Mouse (Mus musculus) kidney, adult 2 months (tissue): Measurements from ENCODE around the gene Gipc3. TPM values are rescaled to one million over a fixed set of nuclear protein-coding genes. Genes with fewer than 3 reads are reported as not detected.

Experiments used
- DNase-seq: peaks from one replicate; pipeline ENCODE4 v3.0.0; 2021
- H3K27ac ChIP-seq: fragments of 200-500 bp; 2 replicates; pipeline ENCODE4 v1.5.1; 2012; ENCODE audit warnings: low read depth, low read length, control low read depth, inconsistent platforms; ENCODE audit not compliant: insufficient read depth
- H3K27me3 ChIP-seq: fragments of 200-500 bp; replicated peaks from 2 replicates; pipeline ENCODE4 v1.6.1; 2012; ENCODE audit warnings: mild to moderate bottlenecking, moderate library complexity, low read length, inconsistent platforms; ENCODE audit not compliant: control insufficient read depth, insufficient read depth
- H3K36me3 ChIP-seq: fragments of 200-500 bp; 2 replicates; pipeline ENCODE4 v1.6.1; 2012; ENCODE audit warnings: mild to moderate bottlenecking, moderate library complexity, low read length, inconsistent platforms; ENCODE audit not compliant: control insufficient read depth, insufficient read depth
- H3K4me1 ChIP-seq: fragments of 200-500 bp; 2 replicates; pipeline ENCODE4 v1.6.1; 2011; ENCODE audit warnings: low read length; ENCODE audit not compliant: control insufficient read depth, insufficient read depth
- H3K4me3 ChIP-seq: fragments of 200-500 bp; 2 replicates; pipeline ENCODE4 v1.5.1; 2011; ENCODE audit warnings: mild to moderate bottlenecking, low read depth, low read length, control low read depth; ENCODE audit not compliant: insufficient read depth
- CTCF ChIP-seq: fragments of 200-500 bp; conservative IDR thresholded peaks from 2 replicates; pipeline ENCODE4 v1.5.1; 2011; ENCODE audit warnings: low read depth, mild to moderate bottlenecking, control low read depth, low read length, moderate library complexity, mixed read lengths; ENCODE audit not compliant: insufficient read depth, insufficient read length
- POLR2A ChIP-seq: fragments of 200-500 bp; IDR thresholded peaks from one replicate; pipeline ENCODE4 v1.6.1; 2011; ENCODE audit warnings: low read depth, low read length, control low read depth
- WGBS: fragments of 180-500 bp; shearing (Covaris S2); methylation state at CpG from one replicate; pipeline ENCODE4 v1.1.7; 2018; 5-methylcytosine and 5-hydroxymethylcytosine counted together
- polyA plus RNA-seq: library from polyadenylated mRNA; depleted of rRNA; stranded (reverse); fragments of >200 nt; gene quantifications from 2 replicates; pipeline ENCODE4 v1.2.3, GENCODE M21; 2012; rRNA removed

Gene Gipc3
- polyA plus RNA-seq, 1 experiment: 1.5 TPM

DNA sequence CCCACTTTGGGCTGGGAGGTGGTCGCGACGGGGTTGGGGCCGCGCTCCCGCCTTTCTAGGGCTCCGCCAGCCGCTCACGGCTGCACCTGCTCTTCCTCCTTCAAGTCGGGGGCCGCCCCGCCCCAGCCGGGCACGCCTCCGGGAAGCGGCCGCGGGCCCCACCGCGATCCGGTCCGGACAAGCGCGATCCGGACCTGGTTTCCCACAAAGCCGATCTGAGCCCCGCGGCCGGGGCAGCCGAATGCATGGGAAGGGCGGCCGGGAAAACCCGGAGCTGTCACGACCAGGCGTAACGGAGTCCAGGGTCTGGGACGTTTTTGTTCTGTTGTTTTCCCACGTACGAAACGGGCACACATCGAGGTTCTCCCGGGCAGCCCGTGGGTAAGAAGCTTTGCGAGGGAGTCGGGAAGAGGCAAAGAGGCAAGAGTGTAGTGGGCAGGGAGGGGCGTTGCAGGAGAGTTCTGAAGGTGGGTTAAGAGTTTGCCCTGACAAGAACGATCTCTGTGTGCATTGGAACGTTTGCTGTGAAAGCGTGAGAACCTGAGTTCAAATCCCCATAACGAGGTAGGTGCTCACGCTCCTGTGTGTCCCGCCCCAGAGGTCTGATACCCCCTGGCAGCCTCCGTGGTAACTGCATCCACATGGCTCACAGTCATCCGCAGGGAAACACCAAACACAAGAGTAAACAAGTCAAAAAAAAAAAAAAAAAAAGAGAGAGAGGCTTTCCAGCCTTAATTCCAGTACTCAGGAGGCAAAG is 57.2 kb downstream of the Gipc3 start:
- DNase-seq: peak; percentile 94
- Histone ChIP-seq H3K36me3 (no peaks in the 10 kb centered on the region), H3K27ac (peak overlapping the region; percentile 81), H3K4me1 (peaks cover 12% of the 10 kb centered on the region), H3K27me3 (no peaks in the 10 kb centered on the region), H3K4me3 (peak overlapping the region; percentile 55)
- TF ChIP-seq POLR2A (no peak), CTCF (no peak)
- 2% methylated on average over 54 of the region's 54 CpGs for WGBS

Other genes starting within 250 kb of the Gipc3 start
- 0.20 and 0.52 TPM in 2 replicates for gene Creb3l3, start 244.4 kb downstream of the Gipc3 start, polyA plus RNA-seq
- 173 and 180 TPM in 2 replicates for gene Map2k2, start 237.4 kb downstream of the Gipc3 start, polyA plus RNA-seq
- gene Zbtb7a, start 208.0 kb downstream of the Gipc3 start, polyA plus RNA-seq: 36.0 and 37.1 TPM in 2 replicates
- 34.6 and 36.8 TPM in 2 replicates for gene Pias4, start 175.3 kb downstream of the Gipc3 start, polyA plus RNA-seq
- 1,330 and 1,454 TPM in 2 replicates for gene Eef2, start 166.6 kb downstream of the Gipc3 start, polyA plus RNA-seq
- 52.9 and 54.0 TPM in 2 replicates for gene Dapk3, start 160.3 kb downstream of the Gipc3 start, polyA plus RNA-seq
- not detected in 2 replicates for gene 4930442H23Rik, start 159.4 kb downstream of the Gipc3 start, polyA plus RNA-seq
- gene Nmrk2, start 141.2 kb downstream of the Gipc3 start, polyA plus RNA-seq: 0.97 TPM in 1 of 2 replicates, not detected in the other
- gene Atcay, start 112.4 kb downstream of the Gipc3 start, polyA plus RNA-seq: 0.05 and 0.39 TPM in 2 replicates
- 4.6 and 6.0 TPM in 2 replicates for gene Zfr2, start 110.1 kb downstream of the Gipc3 start, polyA plus RNA-seq
- 0.57 and 1.5 TPM in 2 replicates for gene Matk, start 90.3 kb downstream of the Gipc3 start, polyA plus RNA-seq
- gene Mrpl54, start 76.3 kb downstream of the Gipc3 start, polyA plus RNA-seq: 130 TPM in 2 replicates
- 142 and 147 TPM in 2 replicates for gene Apba3, start 76.3 kb downstream of the Gipc3 start, polyA plus RNA-seq
- 13.2 and 19.0 TPM in 2 replicates for gene Tjp3, start 51.7 kb downstream of the Gipc3 start, polyA plus RNA-seq
- 70.7 and 76.3 TPM in 2 replicates for gene Pip5k1c, start 50.3 kb downstream of the Gipc3 start, polyA plus RNA-seq
- gene Cactin, start 22.2 kb downstream of the Gipc3 start, polyA plus RNA-seq: 23.7 and 24.5 TPM in 2 replicates
- 16.6 and 21.7 TPM in 2 replicates for gene Tbxa2r, start 14.5 kb downstream of the Gipc3 start, polyA plus RNA-seq
- 66.4 and 82.1 TPM in 2 replicates for gene Hmg20b, start 7.2 kb upstream of the Gipc3 start, polyA plus RNA-seq
- 23.4 and 28.1 TPM in 2 replicates for gene Mfsd12, start 14.2 kb upstream of the Gipc3 start, polyA plus RNA-seq
- gene 4930404N11Rik, start 22.6 kb upstream of the Gipc3 start, polyA plus RNA-seq: 0.16 and 0.61 TPM in 2 replicates
- gene Fzr1, start 35.2 kb upstream of the Gipc3 start, polyA plus RNA-seq: 41.1 and 49.8 TPM in 2 replicates
- 60.6 and 79.8 TPM in 2 replicates for gene Dohh, start 41.2 kb upstream of the Gipc3 start, polyA plus RNA-seq
- 2.1 and 2.3 TPM in 2 replicates for gene Gm48551, start 41.2 kb upstream of the Gipc3 start, polyA plus RNA-seq
- gene Gm48552, start 45.7 kb upstream of the Gipc3 start, polyA plus RNA-seq: 1.0 and 2.8 TPM in 2 replicates
- gene Smim24, start 49.8 kb upstream of the Gipc3 start, polyA plus RNA-seq: 693 and 694 TPM in 2 replicates
- 64.7 and 82.5 TPM in 2 replicates for gene Nfic, start 112.4 kb upstream of the Gipc3 start, polyA plus RNA-seq
- 0.18 and 0.27 TPM in 2 replicates for gene Celf5, start 139.4 kb upstream of the Gipc3 start, polyA plus RNA-seq
- gene Ncln, start 153.1 kb upstream of the Gipc3 start, polyA plus RNA-seq: 148 and 190 TPM in 2 replicates
- gene S1pr4, start 156.9 kb upstream of the Gipc3 start, polyA plus RNA-seq: 2.3 and 4.9 TPM in 2 replicates
- 1.7 and 2.1 TPM in 2 replicates for gene Gna15, start 181.0 kb upstream of the Gipc3 start, polyA plus RNA-seq
- gene Gna11, start 201.9 kb upstream of the Gipc3 start, polyA plus RNA-seq: 93.0 and 107 TPM in 2 replicates
- 2,250 and 2,535 TPM in 2 replicates for gene Aes, start 216.2 kb upstream of the Gipc3 start, polyA plus RNA-seq
- 63.7 and 93.5 TPM in 2 replicates for gene Tle2, start 231.3 kb upstream of the Gipc3 start, polyA plus RNA-seq